Mouse (Mus musculus) MEL (cell line): ENCODE measurements around the gene Srgn. TPM values are rescaled to one million over a fixed set of nuclear protein-coding genes. Genes with fewer than 3 reads are reported as not detected.

Experiments used
- DNase-seq: peaks from one replicate; pipeline ENCODE4 v3.0.0; 2011; ENCODE audit warnings: low read depth, low spot score
- H3K27ac ChIP-seq: 2 replicates; pipeline ENCODE4 v1.5.1; 2012; ENCODE audit warnings: low read depth, mild to moderate bottlenecking, control low read depth, low read length, moderate library complexity; ENCODE audit not compliant: control insufficient read depth
- H3K27me3 ChIP-seq, 2 experiments: fragments of 150-350 bp in 1 of 2; sonication (generic) in 1 of 2; 2 replicates each; pipeline ENCODE4 v1.6.1; 2012; ENCODE audit warnings: low read length in 2 of 2, mild to moderate bottlenecking in 2 of 2, improper control_type of control experiment in 1 of 2, moderate library complexity in 1 of 2; ENCODE audit not compliant: insufficient read depth in 2 of 2, control insufficient read depth in 1 of 2
- H3K36me3 ChIP-seq, 2 experiments: 2 replicates each; pipeline ENCODE4 v1.6.1; 2012 to 2014; ENCODE audit warnings: low read length in 2 of 2, improper control_type of control experiment in 1 of 2, inconsistent platforms in 1 of 2, mild to moderate bottlenecking in 1 of 2; ENCODE audit not compliant: insufficient read depth in 2 of 2, control insufficient read depth in 1 of 2
- H3K4me1 ChIP-seq, 2 experiments: fragments of 150-350 bp in 1 of 2; sonication (generic) in 1 of 2; 2 replicates each; pipeline ENCODE4 v1.6.1; 2012; ENCODE audit warnings: low read length in 2 of 2, improper control_type of control experiment in 1 of 2, mild to moderate bottlenecking in 1 of 2; ENCODE audit not compliant: insufficient read depth in 2 of 2, control insufficient read depth in 1 of 2
- H3K4me3 ChIP-seq, 2 experiments: fragments of 150-350 bp in 1 of 2; sonication (generic) in 1 of 2; 2 replicates each; pipeline ENCODE4 v1.5.1; 2012; ENCODE audit warnings: low read depth in 2 of 2, low read length in 2 of 2, mild to moderate bottlenecking in 2 of 2, moderate library complexity in 2 of 2, control low read depth in 1 of 2, improper control_type of control experiment in 1 of 2; ENCODE audit not compliant: control insufficient read depth in 1 of 2, insufficient read depth in 1 of 2
- H3K79me2 ChIP-seq: 2 replicates; pipeline ENCODE4 v1.6.1; 2012; ENCODE audit warnings: mild to moderate bottlenecking, low read length, moderate library complexity; ENCODE audit not compliant: control insufficient read depth, poor library complexity, insufficient read depth
- H3K9ac ChIP-seq: 2 replicates; pipeline ENCODE4 v1.6.1; 2012; ENCODE audit warnings: low read depth, mild to moderate bottlenecking, control low read depth, low read length, moderate library complexity; ENCODE audit not compliant: control insufficient read depth, poor library complexity, severe bottlenecking
- H3K9me3 ChIP-seq: fragments of 150-350 bp; sonication (generic); replicated peaks from 2 replicates; pipeline ENCODE4 v1.6.1; 2012; ENCODE audit warnings: mild to moderate bottlenecking, low read length, improper control_type of control experiment, moderate library complexity; ENCODE audit not compliant: insufficient read depth
- BHLHE40 ChIP-seq: IDR thresholded peaks from 2 replicates; pipeline ENCODE4 v1.6.1; 2012; ENCODE audit warnings: low read depth, mild to moderate bottlenecking, inconsistent platforms, low read length, improper control_type of control experiment, borderline replicate concordance
- CTCF ChIP-seq, 3 experiments: IDR thresholded peaks in 2 of 3; conservative IDR thresholded peaks in 1 of 3; 2 replicates each; pipeline ENCODE4 v1.5.1; 2011 to 2012; ENCODE audit warnings: low read length in 3 of 3, low read depth in 2 of 3, mild to moderate bottlenecking in 2 of 3, improper control_type of control experiment in 1 of 3, inconsistent platforms in 1 of 3, mixed read lengths in 1 of 3, moderate library complexity in 1 of 3; ENCODE audit not compliant: control insufficient read depth in 1 of 3, insufficient read depth in 1 of 3, poor library complexity in 1 of 3, severe bottlenecking in 1 of 3
- MAX ChIP-seq: IDR thresholded peaks from 2 replicates; pipeline ENCODE4 v1.6.1; 2011; ENCODE audit warnings: low read length, improper control_type of control experiment
- MAZ ChIP-seq: IDR thresholded peaks from 2 replicates; pipeline ENCODE4 v1.6.1; 2012; ENCODE audit warnings: low read depth, mild to moderate bottlenecking, inconsistent platforms, low read length, improper control_type of control experiment
- MEF2A ChIP-seq: IDR thresholded peaks from 2 replicates; pipeline ENCODE4 v1.6.1; 2014; ENCODE audit warnings: low read depth, mild to moderate bottlenecking, inconsistent platforms, low read length, improper control_type of control experiment; ENCODE audit not compliant: poor library complexity, insufficient replicate concordance, severe bottlenecking; ENCODE audit errors: extremely low read depth
- SMC3 ChIP-seq: IDR thresholded peaks from 2 replicates; pipeline ENCODE4 v1.6.1; 2011; ENCODE audit warnings: low read depth, low read length, improper control_type of control experiment
- TAL1 ChIP-seq: IDR thresholded peaks from 2 replicates; pipeline ENCODE4 v1.6.1; 2012; ENCODE audit warnings: mild to moderate bottlenecking, inconsistent platforms, low read length, moderate library complexity, mixed read lengths
- TCF12 ChIP-seq: IDR thresholded peaks from 2 replicates; pipeline ENCODE4 v1.6.1; 2014; ENCODE audit warnings: low read depth, mild to moderate bottlenecking, inconsistent platforms, low read length, improper control_type of control experiment, moderate library complexity
- UBTF ChIP-seq: IDR thresholded peaks from 2 replicates; pipeline ENCODE4 v1.6.1; 2012; ENCODE audit warnings: low read depth, mild to moderate bottlenecking, inconsistent platforms, low read length, improper control_type of control experiment, moderate library complexity, borderline replicate concordance; ENCODE audit not compliant: insufficient read depth
- ZKSCAN1 ChIP-seq: IDR thresholded peaks from 2 replicates; pipeline ENCODE4 v1.6.1; 2012; ENCODE audit warnings: low read depth, mild to moderate bottlenecking, inconsistent platforms, low read length, improper control_type of control experiment, moderate library complexity
- ZMIZ1 ChIP-seq: IDR thresholded peaks from 2 replicates; pipeline ENCODE4 v1.6.1; 2012; ENCODE audit warnings: low read depth, mild to moderate bottlenecking, inconsistent platforms, low read length, improper control_type of control experiment, moderate library complexity
- polyA plus RNA-seq, 2 experiments: library from polyadenylated mRNA; stranded (reverse) in 1 of 2; unstranded in 1 of 2; fragments of >175 nt in 1 of 2; fragments of >200 nt in 1 of 2; gene quantifications; 2 replicates each; pipeline versions ENCODE4 v1.2.1 to v1.2.4; 2012; ENCODE audit warnings: low replicate concordance in 2 of 2, low read depth in 1 of 2; ENCODE audit not compliant: insufficient read length in 2 of 2, insufficient read depth in 1 of 2, missing spikeins in 1 of 2
- total RNA-seq: library from RNA; depleted of rRNA; stranded (reverse); fragments of 300-350 nt; gene quantifications from 2 replicates; pipeline ENCODE4 v1.2.3, GENCODE M21; 2012

Srgn gene
- total and polyA plus RNA-seq, 3 experiments = 164 to 217 TPM; not detected in 1

- DNase-seq = no peak
- Histone ChIP-seq H3K4me1 (peaks cover 9 to 27% of the 10 kb centered on the region in 2 experiments), H3K9me3 (no peaks in the 10 kb centered on the region), H3K4me3 (no peak overlapping the region), H3K27ac (no peak overlapping the region), H3K27me3 (no peaks in the 10 kb centered on the region), H3K36me3 (peaks cover 0 to 12% of the 10 kb centered on the region in 2 experiments; a peak in 2 of 4 replicates), H3K9ac (no peak overlapping the region), H3K79me2 (no peaks in the 10 kb centered on the region; the same call in 1 of the 2 replicates)
- TF ChIP-seq BHLHE40 (no peak), CTCF (IDR thresholded peaks at IDR 0.05 in 2 of 3, conservative IDR thresholded peaks at IDR 0.05 in 1 of 3; ENCODE audit: control insufficient read depth in 1 of 3, insufficient read depth in 1 of 3, low read depth in 2 of 3, low read length in 3 of 3, poor library complexity in 1 of 3, severe bottlenecking in 1 of 3) (no peak), UBTF (no peak), MEF2A (no peak)
Observed at GRCm38 (mm10) chr10:62546441-62546840, 19.2 kb upstream of the Srgn start.

DNA sequence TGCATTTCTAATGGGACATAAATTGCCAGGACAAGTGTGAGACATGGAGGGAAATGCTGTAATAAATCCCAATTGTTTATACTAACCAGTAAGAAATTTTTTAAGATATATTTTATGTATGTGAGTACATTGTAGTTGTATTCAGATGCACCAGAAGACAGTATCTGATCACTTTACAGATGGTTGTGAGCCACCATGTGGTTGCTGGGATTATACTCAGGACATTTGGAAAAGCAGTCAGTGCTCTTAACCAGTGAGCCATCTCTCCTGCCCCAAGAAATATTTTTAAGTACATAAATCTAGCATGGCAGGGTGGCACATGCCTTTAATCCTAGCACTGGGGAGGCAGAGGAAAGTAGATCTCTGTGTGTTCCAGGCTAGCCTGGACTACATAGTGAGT lies 18.5 kb upstream of the Srgn start:
- no peak overlapping the region for H3K4me3 ChIP-seq
- H3K27me3 ChIP-seq = no peaks in the 10 kb centered on the region
- TF ChIP-seq TAL1 (no peak), SMC3 (peak; percentile 11; the same call in 1 of the 2 replicates), MAX (no peak)
- TF ChIP-seq, all 39 proteins: peak for 1
- no peak overlapping the region for H3K27ac ChIP-seq
- no peaks in the 10 kb centered on the region; the same call in 1 of the 2 replicates for H3K79me2 ChIP-seq
- H3K9ac ChIP-seq = no peak overlapping the region
- peaks cover 9 to 31% of the 10 kb centered on the region in 2 experiments for H3K4me1 ChIP-seq
- H3K36me3 ChIP-seq = peaks cover 0 to 16% of the 10 kb centered on the region in 2 experiments; a peak in 2 of 4 replicates
- DNase-seq = no peak
- no peaks in the 10 kb centered on the region for H3K9me3 ChIP-seq

GRCm38 (mm10) chr10:62544316-62544715 lies 17.1 kb upstream of the Srgn start:
- no peak for DNase-seq

More at GRCm38 (mm10) chr10:62544316-62544715, 17.1 kb upstream of the Srgn start:
- no peak overlapping the region for H3K4me3 ChIP-seq
- H3K9me3 ChIP-seq = no peaks in the 10 kb centered on the region
- H3K27me3 ChIP-seq = no peaks in the 10 kb centered on the region
- no peaks in the 10 kb centered on the region; the same call in 1 of the 2 replicates for H3K79me2 ChIP-seq
- H3K9ac ChIP-seq = no peak overlapping the region
- peak overlapping the region; percentile 98; the same call in 1 of the 2 replicates for H3K27ac ChIP-seq
- peaks cover 0 to 16% of the 10 kb centered on the region in 2 experiments; a peak in 2 of 4 replicates for H3K36me3 ChIP-seq
- H3K4me1 ChIP-seq = peaks cover 8 to 37% of the 10 kb centered on the region in 2 experiments
- TF ChIP-seq ZKSCAN1 (no peak), ZMIZ1 (no peak), MAZ (no peak), TCF12 (no peak)
